Mouse (Mus musculus) intestine, embryonic 14.5 days (tissue): ENCODE measurements around the gene Klhl11. TPM values are rescaled to one million over a fixed set of nuclear protein-coding genes. Genes with fewer than 3 reads are reported as not detected.
A peak's percentile ranks its signal among the peaks of the same experiment; 100 is the strongest.

Source experiments
- ATAC-seq: fragments of 200-750 bp; cut with Nextera tagmentation; replicated peaks from 2 replicates; pipeline ENCODE4 v1.8.0; 2017; ENCODE audit warnings: low read depth, moderate number of reproducible peaks, moderate TSS enrichment, moderate library complexity; ENCODE audit not compliant: low FRiP score, low TSS enrichment
- DNase-seq: peaks from one replicate; pipeline ENCODE4 v3.0.0-alpha.2; 2018; ENCODE audit warnings: low spot score
- H3K27ac ChIP-seq: fragments of 300-500 bp; sonication (generic); 2 replicates; pipeline ENCODE4 v1.5.1; 2014; ENCODE audit warnings: low read depth, mild to moderate bottlenecking, control low read depth
- H3K27me3 ChIP-seq: fragments of 300-500 bp; sonication (generic); replicated peaks from 2 replicates; pipeline ENCODE4 v1.6.1; 2014; ENCODE audit warnings: low read length, control low read depth; ENCODE audit not compliant: control insufficient read depth, insufficient read depth
- H3K36me3 ChIP-seq: fragments of 300-500 bp; sonication (generic); 2 replicates; pipeline ENCODE4 v1.6.1; 2014; ENCODE audit warnings: low read length, control low read depth; ENCODE audit not compliant: control insufficient read depth, insufficient read depth
- H3K4me1 ChIP-seq: fragments of 300-500 bp; sonication (generic); replicated peaks from 2 replicates; pipeline ENCODE4 v1.6.1; 2014; ENCODE audit warnings: low read length, control low read depth, mixed read lengths; ENCODE audit not compliant: control insufficient read depth, insufficient read depth
- H3K4me2 ChIP-seq: fragments of 300-500 bp; sonication (generic); 2 replicates; pipeline ENCODE4 v1.6.1; 2014; ENCODE audit warnings: low read length
- H3K4me3 ChIP-seq: fragments of 300-500 bp; sonication (generic); 2 replicates; pipeline ENCODE4 v1.5.1; 2014; ENCODE audit warnings: low read depth, low read length, control low read depth, mixed read lengths
- H3K9ac ChIP-seq: fragments of 300-500 bp; sonication (generic); 2 replicates; pipeline ENCODE4 v1.6.1; 2014; ENCODE audit warnings: mild to moderate bottlenecking, low read length
- H3K9me3 ChIP-seq: fragments of 300-500 bp; sonication (generic); 2 replicates; pipeline ENCODE4 v1.6.1; 2016; ENCODE audit warnings: low read length, control low read depth; ENCODE audit not compliant: control insufficient read depth
- WGBS: fragments of 180-500 bp; shearing (Covaris S2); extraction: QIAGEN DNeasy Blood & Tissue Kit; methylation state at CpG from one replicate; pipeline ENCODE4 v1.1.7; 2014; 5-methylcytosine and 5-hydroxymethylcytosine counted together
- polyA plus RNA-seq: library from polyadenylated mRNA; unstranded; fragments of >200 nt; fragmentation: Nextera tagmentation; extraction: Ambion mirVana; gene quantifications from 2 replicates; pipeline ENCODE4 v1.2.1, GENCODE M21; 2014

Klhl11 gene
- polyA plus RNA-seq, 1 experiment from 2014 or later, result 9.6 TPM

- no peak for ATAC-seq
- Histone ChIP-seq H3K27ac (no peak overlapping the region), H3K4me1 (no peaks in the 10 kb centered on the region), H3K36me3 (peaks cover 98% of the 10 kb centered on the region), H3K9me3 (no peaks in the 10 kb centered on the region), H3K27me3 (no peaks in the 10 kb centered on the region), H3K4me3 (no peak overlapping the region), H3K9ac (no peak overlapping the region), H3K4me2 (no peak overlapping the region)
- DNase-seq, result no peak
- WGBS, result 85% methylated on average over 8 of the region's 8 CpGs
Measured at GRCm38 (mm10) chr11:100485801-100486538, 13.4 kb upstream of the Klhl11 start.

GRCm38 (mm10) chr11:100484461-100484860 is 11.9 kb upstream of the Klhl11 start:
- H3K4me1 ChIP-seq, result no peaks in the 10 kb centered on the region
- no peak overlapping the region for H3K9ac ChIP-seq
- DNase-seq, result no peak
- H3K27ac ChIP-seq, result no peak overlapping the region
- WGBS, result 89% methylated on average over 3 of the region's 3 CpGs
- no peaks in the 10 kb centered on the region for H3K27me3 ChIP-seq
- H3K9me3 ChIP-seq, result no peaks in the 10 kb centered on the region
- no peak overlapping the region for H3K4me2 ChIP-seq
- no peak overlapping the region for H3K4me3 ChIP-seq
- peaks cover 98% of the 10 kb centered on the region for H3K36me3 ChIP-seq
- no peak for ATAC-seq

- H3K27ac ChIP-seq, result no peak overlapping the region
- DNase-seq (no peak), ATAC-seq (no peak)
- H3K4me2 ChIP-seq, result no peak overlapping the region
- no peaks in the 10 kb centered on the region for H3K4me1 ChIP-seq
- no peak overlapping the region for H3K9ac ChIP-seq
- H3K9me3 ChIP-seq, result no peaks in the 10 kb centered on the region
- peaks cover 79% of the 10 kb centered on the region for H3K36me3 ChIP-seq
- H3K4me3 ChIP-seq, result no peak overlapping the region
- WGBS, result 44% methylated on average over 7 of the region's 7 CpGs
- H3K27me3 ChIP-seq, result no peaks in the 10 kb centered on the region
Measured at GRCm38 (mm10) chr11:100479152-100479551, 6.6 kb upstream of the Klhl11 start.

- H3K9me3 ChIP-seq, result no peaks in the 10 kb centered on the region
- no peak for ATAC-seq
- peaks cover under 1% of the 10 kb centered on the region; the same call in 1 of the 2 replicates for H3K4me1 ChIP-seq
- H3K4me3 ChIP-seq, result no peak overlapping the region
- no peak overlapping the region for H3K27ac ChIP-seq
- no peak overlapping the region for H3K9ac ChIP-seq
- H3K4me2 ChIP-seq, result no peak overlapping the region
- WGBS, result 88% methylated on average over 5 of the region's 5 CpGs
- no peaks in the 10 kb centered on the region for H3K27me3 ChIP-seq
- no peak for DNase-seq
- H3K36me3 ChIP-seq, result peaks cover 50% of the 10 kb centered on the region
Measured at GRCm38 (mm10) chr11:100476281-100476680, 3.7 kb upstream of the Klhl11 start.

GRCm38 (mm10) chr11:100472935-100473295 is 374 bp upstream of the Klhl11 start:
- H3K27ac ChIP-seq, result no peak overlapping the region
- peaks cover 11% of the 10 kb centered on the region for H3K4me1 ChIP-seq
- H3K9ac ChIP-seq, result no peak overlapping the region
- H3K36me3 ChIP-seq, result peaks cover 17% of the 10 kb centered on the region
- H3K27me3 ChIP-seq, result no peaks in the 10 kb centered on the region
- peak overlapping the region; percentile 78 for H3K4me3 ChIP-seq
- ATAC-seq (peak; percentile 40; the same call in 1 of the 2 replicates), DNase-seq (no peak)
- no peaks in the 10 kb centered on the region for H3K9me3 ChIP-seq
- 32% methylated on average over 5 of the region's 5 CpGs for WGBS
- peak overlapping the region; percentile 18 for H3K4me2 ChIP-seq

- DNase-seq (peak; percentile 61), ATAC-seq (0 out of 2 replicates have a peak, but pooled peaks have one; percentile 5)
- Histone ChIP-seq H3K27me3 (no peaks in the 10 kb centered on the region), H3K4me3 (peak overlapping the region; percentile 78), H3K9me3 (no peaks in the 10 kb centered on the region), H3K36me3 (peaks cover 9% of the 10 kb centered on the region), H3K4me1 (peaks cover 11% of the 10 kb centered on the region), H3K9ac (peak overlapping the region; percentile 83), H3K4me2 (peak overlapping the region; percentile 93), H3K27ac (no peak overlapping the region)
- WGBS, result 3% methylated on average over 30 of the region's 30 CpGs
Measured at GRCm38 (mm10) chr11:100471352-100472196, 967 bp downstream of the Klhl11 start.

GRCm38 (mm10) chr11:100465833-100466232 is 6.7 kb downstream of the Klhl11 start:
- peaks cover 25% of the 10 kb centered on the region for H3K36me3 ChIP-seq
- DNase-seq (no peak), ATAC-seq (no peak)
- 61% methylated on average over 1 of the region's 1 CpGs for WGBS
- peaks cover 6% of the 10 kb centered on the region for H3K4me1 ChIP-seq
- H3K4me2 ChIP-seq, result no peak overlapping the region
- H3K9me3 ChIP-seq, result no peaks in the 10 kb centered on the region
- no peaks in the 10 kb centered on the region for H3K27me3 ChIP-seq
- no peak overlapping the region for H3K9ac ChIP-seq
- H3K27ac ChIP-seq, result no peak overlapping the region
- no peak overlapping the region for H3K4me3 ChIP-seq

- WGBS, result 90% methylated on average over 1 of the region's 1 CpGs
- DNase-seq, result no peak
- Histone ChIP-seq H3K36me3 (peaks cover 25% of the 10 kb centered on the region), H3K27me3 (no peaks in the 10 kb centered on the region), H3K27ac (no peak overlapping the region), H3K4me3 (no peak overlapping the region), H3K9ac (no peak overlapping the region), H3K4me2 (no peak overlapping the region), H3K9me3 (no peaks in the 10 kb centered on the region), H3K4me1 (peaks cover under 1% of the 10 kb centered on the region; the same call in 1 of the 2 replicates)
- no peak for ATAC-seq
Measured at GRCm38 (mm10) chr11:100465229-100465792, 7.2 kb downstream of the Klhl11 start.
